Mouse (Mus musculus) liver, postnatal 0 days (tissue): ENCODE measurements at regions not wholly inside any gene's neighbourhood (a gene's known extent, or its start where the extent isn't known, plus 50 kb on each side); places are given as distances from the start of the nearest gene placed in this dataset.

Experiments used
- CTCF ChIP-seq: sonication (generic); IDR thresholded peaks from 2 replicates; pipeline ENCODE4 v1.5.1; 2016; ENCODE audit warnings: antibody characterized with exemption, low read depth
- EP300 ChIP-seq: IDR thresholded peaks from 2 replicates; pipeline ENCODE4 v1.6.1; 2016; ENCODE audit warnings: antibody characterized with exemption, low read depth, mild to moderate bottlenecking

DNA sequence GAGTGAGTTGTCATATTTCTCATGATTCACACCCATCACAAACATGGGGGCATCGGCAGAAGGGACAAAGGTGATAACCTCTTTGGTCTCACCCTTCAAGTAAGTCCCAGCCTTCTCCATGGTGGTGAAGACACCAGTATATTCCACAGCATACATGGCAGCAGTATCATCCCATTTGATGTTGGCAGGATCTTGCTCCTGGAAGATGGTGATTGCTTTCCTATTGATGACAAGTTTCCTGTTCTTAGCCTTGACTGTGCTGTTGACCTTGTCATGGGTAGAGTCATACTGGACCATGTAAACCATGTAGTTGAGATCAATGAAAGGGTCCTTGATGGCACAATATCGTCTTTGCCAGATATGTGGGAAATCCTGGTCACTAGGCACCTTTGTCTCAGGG lies 180.4 kb upstream of the Slc30a5 start:
- TF ChIP-seq CTCF (no peak), EP300 (no peak)
